Mouse (Mus musculus) olfactory bulb, adult 2 months (tissue): Measurements from ENCODE around the gene Ifitm2.

Experiments used
- CTCF ChIP-seq: fragments of 200-500 bp; IDR thresholded peaks from 2 replicates; pipeline ENCODE4 v1.5.1; 2012; ENCODE audit warnings: low read depth, mild to moderate bottlenecking, low read length, moderate library complexity; ENCODE audit not compliant: insufficient read depth
- POLR2A ChIP-seq: fragments of 200-500 bp; IDR thresholded peaks from 2 replicates; pipeline ENCODE4 v1.6.1; 2012; ENCODE audit warnings: mild to moderate bottlenecking, low read depth, low read length, moderate library complexity; ENCODE audit not compliant: insufficient read depth

DNA sequence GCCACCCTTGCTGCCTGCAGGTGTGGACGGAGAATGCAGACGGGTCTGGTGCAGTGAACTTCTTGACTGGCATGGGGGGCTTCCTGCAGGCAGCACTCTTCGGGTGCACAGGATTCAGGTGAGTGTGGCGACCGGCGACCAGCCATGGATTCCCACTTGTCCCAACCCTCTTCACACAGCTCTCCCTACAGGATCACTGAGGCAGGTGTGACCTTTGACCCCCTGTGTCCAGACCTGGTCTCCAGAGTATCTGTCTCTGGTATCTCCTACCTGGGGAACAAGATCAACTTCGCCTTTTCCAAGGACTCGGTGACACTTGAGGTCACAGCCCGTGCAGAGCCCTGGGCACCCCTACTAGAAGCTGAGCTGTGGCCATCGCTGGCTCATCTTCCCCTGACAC lies 9.5 kb downstream of the Ifitm2 start:
- no peak for TF ChIP-seq POLR2A
- no peak for TF ChIP-seq CTCF
